Mouse (Mus musculus) gastrocnemius, adult 2 months (tissue): ENCODE results near the gene Cxcr6. TPM values are rescaled to one million over a fixed set of nuclear protein-coding genes. Genes with fewer than 3 reads are reported as not detected.

Source experiments
- DNase-seq: peaks from one replicate; pipeline ENCODE4 v3.0.0; 2022
- H3K27ac ChIP-seq: fragments of 200-600 bp; 2 replicates; pipeline ENCODE4 v1.8.1; 2022; ENCODE audit warnings: mild to moderate bottlenecking
- H3K4me3 ChIP-seq: fragments of 200-600 bp; 2 replicates; pipeline ENCODE4 v1.8.1; 2022; ENCODE audit warnings: mild to moderate bottlenecking, moderate library complexity
- CTCF ChIP-seq: fragments of 200-600 bp; IDR thresholded peaks from 2 replicates; pipeline ENCODE4 v1.8.1; 2022; ENCODE audit warnings: antibody characterized with exemption, mild to moderate bottlenecking, moderate library complexity
- intact Hi-C: fragments of 180-260 bp; cut with DNase I; formaldehyde crosslinking; loops from one replicate; pipeline ENCODE4 v1.15.1; 2025
- total RNA-seq, 2 experiments: library from RNA; stranded (reverse); gene quantifications; 2 replicates each; pipeline ENCODE4 v1.2.3; 2021

The Cxcr6 gene
- total RNA-seq, 2 experiments from 2014 or later, result 0.15 TPM; not detected in 1

- H3K27ac ChIP-seq, result no peak overlapping the region
- TF ChIP-seq CTCF, result no peak
- no peak overlapping the region for H3K4me3 ChIP-seq
- no peak for DNase-seq
- intact Hi-C loops, result loop anchor here (5.0 kb wide), 1 partner anchor 582 kb away; no protein-coding TSS in a partner anchor
Observed at GRCm38 (mm10) chr9:123840243-123840642, 34.0 kb downstream of the Cxcr6 start.

GRCm38 (mm10) chr9:123844468-123844867, 38.2 kb downstream of the Cxcr6 start:
- Histone ChIP-seq H3K4me3 (peak overlapping the region; percentile 59), H3K27ac (peak overlapping the region; percentile 95)
- TF ChIP-seq CTCF, result no peak
- no peak for DNase-seq
- intact Hi-C loops, result loop anchor here (5.0 kb wide), 1 partner anchor 578 kb away; no protein-coding TSS in a partner anchor

GRCm38 (mm10) chr9:123845120-123845519, 38.8 kb downstream of the Cxcr6 start:
- TF ChIP-seq CTCF, result peak; percentile 53
- H3K27ac ChIP-seq, result peak overlapping the region; percentile 95
- intact Hi-C loops, result no loop called here
- H3K4me3 ChIP-seq, result peak overlapping the region; percentile 59
- peak; percentile 65 for DNase-seq

GRCm38 (mm10) chr9:123846490-123846889, 40.2 kb downstream of the Cxcr6 start:
- no peak for TF ChIP-seq CTCF
- intact Hi-C loops, result no loop called here
- Histone ChIP-seq H3K27ac (peak overlapping the region; percentile 95), H3K4me3 (peak overlapping the region; percentile 46; the same call in 1 of the 2 replicates)
- DNase-seq, result no peak

GRCm38 (mm10) chr9:123849976-123850695, 43.9 kb downstream of the Cxcr6 start:
- TF ChIP-seq CTCF, result no peak
- intact Hi-C loops, result no loop called here
- Histone ChIP-seq H3K27ac (peak overlapping the region; percentile 95), H3K4me3 (peak overlapping the region; percentile 98)
- peak; percentile 31 for DNase-seq

GRCm38 (mm10) chr9:123850705-123851061, 44.4 kb downstream of the Cxcr6 start:
- intact Hi-C loops, result no loop called here
- H3K27ac ChIP-seq, result peak overlapping the region; percentile 95
- H3K4me3 ChIP-seq, result peak overlapping the region; percentile 98
- DNase-seq, result peak; percentile 63
- TF ChIP-seq CTCF, result no peak

GRCm38 (mm10) chr9:123851062-123851712, 44.9 kb downstream of the Cxcr6 start:
- intact Hi-C loops, result no loop called here

GRCm38 (mm10) chr9:123851713-123852448, 45.6 kb downstream of the Cxcr6 start, which contains the start of gene Fyco1:
Fyco1 (minus strand) TSS chr9:123851899.
- H3K4me3 ChIP-seq, result peak within 1 kb of the TSS; percentile 98
- no peak for TF ChIP-seq CTCF
- H3K27ac ChIP-seq, result peak within 1 kb of the TSS; percentile 95
- intact Hi-C loops, result no loop called here
- DNase-seq, result peak; percentile 96

More at GRCm38 (mm10) chr9:123851062-123851712, 44.9 kb downstream of the Cxcr6 start:
- H3K27ac ChIP-seq, result peak overlapping the region; percentile 95
- no peak for TF ChIP-seq CTCF
- peak overlapping the region; percentile 98 for H3K4me3 ChIP-seq
- DNase-seq, result peak; percentile 80

GRCm38 (mm10) chr9:123852449-123853390, 46.4 kb downstream of the Cxcr6 start:
- intact Hi-C loops, result no loop called here
- DNase-seq, result no peak
- peak overlapping the region; percentile 85 for H3K27ac ChIP-seq

GRCm38 (mm10) chr9:123856836-123857235, 50.6 kb downstream of the Cxcr6 start:
- H3K27ac ChIP-seq, result no peak overlapping the region
- no peak overlapping the region for H3K4me3 ChIP-seq
- intact Hi-C loops, result no loop called here
- TF ChIP-seq CTCF, result no peak
- DNase-seq, result no peak

More at GRCm38 (mm10) chr9:123852449-123853390, 46.4 kb downstream of the Cxcr6 start:
- H3K4me3 ChIP-seq, result peak overlapping the region; percentile 98
- TF ChIP-seq CTCF, result no peak

Other genes with a start within 250 kb of the Cxcr6 start
- not detected for gene Slc6a20b, start 173.9 kb upstream of the Cxcr6 start, total RNA-seq
- not detected for gene Ccr9, start 128.0 kb upstream of the Cxcr6 start, total RNA-seq
- not detected for gene Slc6a20a, start 127.6 kb upstream of the Cxcr6 start, total RNA-seq
- gene Lztfl1, start 88.8 kb upstream of the Cxcr6 start, total RNA-seq, result 10 to 100 TPM; 18.4 to 20.5 TPM
- gene Fyco1, start 45.4 kb downstream of the Cxcr6 start, total RNA-seq, result 100 to 1,000 TPM; 160 to 205 TPM
- not detected for gene Xcr1, start 55.6 kb downstream of the Cxcr6 start, total RNA-seq
- gene Ccr1, start 162.2 kb downstream of the Cxcr6 start, total RNA-seq, result under 1 TPM in 1 of 2 experiments, not detected in 1; 0.13 TPM
- gene Ccr1l1, start 171.9 kb downstream of the Cxcr6 start, total RNA-seq, result not detected
- gene Ccr3, start 215.5 kb downstream of the Cxcr6 start, total RNA-seq, result not detected